Mouse (Mus musculus): ENCODE data around the gene Pitpnm2.

GRCm38 (mm10) chr5:124240841-124241685 is 8.5 kb downstream of the Pitpnm2 start:
- TF ChIP-seq MAX (IDR thresholded peaks at IDR 0.05; ENCODE audit: low read depth) (no peak), TCF12 (IDR thresholded peaks at IDR 0.05; ENCODE audit: insufficient read depth, poor library complexity, severe bottlenecking) (no peak), USF1 (IDR thresholded peaks at IDR 0.05; ENCODE audit: low read depth) (no peak)
